Mouse (Mus musculus) 416B (cell line): ENCODE data around the gene Keap1.
A peak's percentile ranks its signal among the peaks of the same experiment; 100 is the strongest.
"Not testable (repeated sequence)": the region's sequence is repeated elsewhere in the genome, so short reads cannot be mapped to it uniquely, and the experiment has no call there.

Experiments used
- DNase-seq: peaks from one replicate; pipeline ENCODE4 v3.0.0; 2011; ENCODE audit warnings: low read depth

The Keap1 gene

DNA sequence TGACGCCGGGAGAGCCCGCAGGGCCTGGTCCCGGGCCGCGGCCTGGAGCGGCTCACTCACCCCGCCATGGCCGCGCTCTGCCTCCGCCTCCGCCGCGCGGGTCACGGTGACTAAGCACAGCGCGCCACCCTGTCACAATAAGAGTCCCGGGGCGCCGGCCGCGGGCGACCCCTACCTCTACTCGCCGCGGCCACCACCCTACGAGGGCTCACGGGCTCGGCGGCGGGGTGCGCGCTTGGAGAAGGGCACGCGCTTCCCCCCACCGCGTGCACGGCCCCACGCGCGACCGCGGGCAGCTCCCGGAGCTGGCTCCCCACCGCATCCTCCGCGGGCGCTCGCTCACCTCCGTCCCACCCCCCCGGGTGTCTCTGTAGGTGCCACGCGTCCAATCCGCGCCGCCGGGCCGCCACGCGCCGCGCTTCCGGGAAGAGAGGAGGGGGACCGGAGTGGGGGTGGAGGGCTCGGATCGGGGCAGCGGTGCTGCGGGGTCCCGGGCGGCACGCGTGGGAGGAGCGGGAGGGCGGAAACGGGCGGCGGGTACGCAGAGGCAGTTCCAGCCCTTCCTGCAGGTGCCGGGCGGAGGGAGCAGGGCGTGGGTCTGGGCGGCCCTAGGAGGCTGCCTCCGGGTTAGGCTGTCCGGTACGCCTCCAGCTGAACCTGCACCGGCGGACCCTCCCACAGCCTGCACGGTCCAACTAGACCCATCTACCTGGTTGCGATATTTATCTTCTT lies at the start of gene Keap1:
Gene Keap1 (minus strand): TSS at position 629 of the 732 bp plus-strand sequence.
- DNase-seq = peak; percentile 64

GRCm38 (mm10) chr9:21288404-21289336 lies 49.5 kb upstream of the Keap1 start:
- peak; percentile 75 for DNase-seq

DNA sequence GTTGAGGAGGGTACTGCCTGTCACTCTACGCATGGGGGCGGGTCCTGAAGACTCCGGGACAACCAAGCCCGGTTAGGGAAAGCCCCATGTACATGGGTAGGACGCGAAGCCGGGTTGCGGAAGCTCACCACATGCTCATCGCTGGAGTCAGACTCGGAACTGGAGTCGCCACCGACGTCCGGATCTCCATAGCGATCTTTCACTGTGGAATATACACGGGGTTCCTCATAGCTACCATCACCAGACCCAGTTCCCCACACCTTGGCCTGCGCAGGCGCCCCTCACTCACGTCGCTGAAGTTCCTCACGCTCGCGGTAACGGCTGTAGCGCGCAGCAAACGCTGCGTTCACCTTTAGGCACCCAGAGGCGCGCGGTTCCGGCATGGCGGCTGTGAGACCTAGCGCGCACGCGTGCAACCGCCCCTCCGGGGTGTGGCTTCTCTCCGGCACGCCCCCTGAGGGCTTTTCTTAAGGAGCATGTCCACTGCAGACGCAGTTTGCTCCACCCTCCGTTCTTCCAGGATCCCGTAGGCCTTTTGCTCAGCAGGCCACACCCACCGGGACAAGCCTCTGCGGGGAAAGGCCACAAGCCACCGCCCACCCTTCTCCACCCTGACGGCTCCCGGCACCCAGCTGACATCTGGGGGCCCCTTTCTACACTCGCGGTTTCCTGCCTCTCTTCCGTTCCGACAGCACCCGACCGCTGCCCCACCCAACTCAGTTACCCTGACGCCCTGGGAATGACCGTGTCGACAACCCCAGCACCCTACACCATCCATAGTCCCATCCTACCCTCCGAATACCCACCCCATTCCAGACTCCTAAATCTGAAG lies 48.6 kb upstream of the Keap1 start, which contains the start of gene Kri1:
Gene Kri1 (minus strand): TSS at position 399 of the 832 bp plus-strand sequence.
- peak; percentile 100 for DNase-seq

DNA sequence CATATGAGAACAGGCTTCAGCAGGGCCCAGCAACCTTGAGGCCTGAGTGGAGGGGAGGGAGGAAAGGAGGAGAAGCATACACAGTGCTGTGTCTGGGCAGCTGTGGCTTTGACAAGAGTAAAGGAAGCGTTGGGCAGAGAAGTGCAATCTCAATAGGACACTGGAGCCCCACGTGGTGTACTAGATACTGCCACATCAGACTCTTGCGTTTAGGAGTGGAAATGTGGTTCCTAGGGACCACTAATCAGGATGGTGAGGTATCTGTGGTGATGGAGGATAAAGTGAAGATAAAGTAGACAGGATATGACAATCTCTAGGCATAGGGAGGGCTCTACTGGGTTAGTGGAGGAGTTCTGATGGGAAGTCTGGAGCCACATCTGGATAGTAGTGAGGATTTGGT lies 47.6 kb upstream of the Keap1 start:
- DNase-seq = peak; percentile 92

GRCm38 (mm10) chr9:21283994-21284393 lies 44.8 kb upstream of the Keap1 start:
- no peak for DNase-seq

GRCm38 (mm10) chr9:21283591-21283990 lies 44.4 kb upstream of the Keap1 start:
- DNase-seq = no peak

GRCm38 (mm10) chr9:21277776-21278175 lies 38.6 kb upstream of the Keap1 start:
- DNase-seq = no peak

DNA sequence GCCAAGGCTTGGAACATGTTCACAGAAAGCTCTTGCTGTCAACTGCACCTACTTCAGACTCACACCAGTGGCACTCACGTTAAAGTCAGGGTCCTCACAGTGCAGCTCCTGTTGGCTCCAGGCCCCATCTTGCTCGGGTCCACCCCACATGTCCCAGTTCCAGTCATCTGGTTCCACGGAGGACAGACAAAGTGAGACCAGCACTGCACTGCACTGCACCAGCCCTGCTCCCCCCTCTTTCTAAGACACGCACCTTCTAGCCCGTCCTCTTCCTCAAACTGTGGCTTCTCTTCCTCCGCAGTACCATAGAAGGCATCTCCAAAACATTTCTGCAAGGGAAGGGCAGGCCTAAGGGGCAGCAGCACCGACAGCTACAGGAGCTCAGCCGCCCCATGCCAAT lies 37.1 kb upstream of the Keap1 start:
- no peak for DNase-seq

DNA sequence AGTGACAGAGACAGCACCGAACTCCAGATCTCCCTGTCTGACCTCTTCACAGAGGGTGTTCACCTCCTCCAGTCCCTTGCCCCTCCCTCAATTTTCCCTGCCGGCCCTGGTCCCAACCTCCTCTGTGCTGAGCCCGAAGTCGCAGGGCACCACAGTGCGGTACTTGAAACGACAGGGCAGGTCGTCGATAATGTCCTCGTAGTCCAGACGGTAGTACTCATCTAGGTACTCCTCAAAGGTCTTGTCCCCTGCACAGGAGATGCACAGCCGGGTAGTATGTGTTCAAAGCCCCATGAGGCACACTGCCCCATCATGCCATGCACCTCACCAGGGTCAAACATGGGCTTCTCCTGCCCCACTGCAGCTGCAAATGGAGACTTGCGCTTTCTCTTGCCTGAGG lies 36.6 kb upstream of the Keap1 start:
- no peak for DNase-seq

DNA sequence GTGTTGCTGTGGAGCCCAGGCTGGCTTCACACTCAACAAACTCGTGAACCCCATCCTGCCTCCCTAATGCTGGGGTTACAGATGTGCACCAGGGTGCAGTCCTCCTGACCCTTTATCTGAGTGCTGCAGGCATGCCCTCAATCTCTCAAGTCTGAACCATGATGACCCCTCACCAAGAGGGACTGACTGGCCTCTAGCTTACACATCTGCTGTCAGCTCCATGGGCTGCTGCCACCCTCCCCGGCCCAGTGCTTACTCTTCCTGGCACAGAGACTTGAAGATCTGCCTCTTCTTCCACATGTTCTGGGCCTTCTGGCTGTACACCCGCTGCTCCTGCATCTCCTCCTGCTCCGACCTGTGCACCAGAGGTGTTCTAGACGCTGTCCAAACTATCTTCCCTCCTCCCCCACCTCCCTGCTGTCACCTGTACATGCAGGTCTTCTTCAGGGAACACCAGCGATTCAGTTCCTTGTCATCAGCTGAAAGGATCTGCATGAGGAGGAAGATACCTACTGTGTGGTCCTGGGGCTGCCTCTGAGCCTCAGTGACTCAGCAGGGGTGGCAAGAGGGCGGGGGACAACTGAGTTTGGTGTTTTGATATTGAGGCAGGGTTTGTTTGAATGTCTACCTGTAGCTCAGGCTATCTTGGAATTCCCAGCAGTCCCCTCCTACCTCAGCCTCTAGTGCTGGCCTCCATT lies 36.0 kb upstream of the Keap1 start:
- no peak for DNase-seq

DNA sequence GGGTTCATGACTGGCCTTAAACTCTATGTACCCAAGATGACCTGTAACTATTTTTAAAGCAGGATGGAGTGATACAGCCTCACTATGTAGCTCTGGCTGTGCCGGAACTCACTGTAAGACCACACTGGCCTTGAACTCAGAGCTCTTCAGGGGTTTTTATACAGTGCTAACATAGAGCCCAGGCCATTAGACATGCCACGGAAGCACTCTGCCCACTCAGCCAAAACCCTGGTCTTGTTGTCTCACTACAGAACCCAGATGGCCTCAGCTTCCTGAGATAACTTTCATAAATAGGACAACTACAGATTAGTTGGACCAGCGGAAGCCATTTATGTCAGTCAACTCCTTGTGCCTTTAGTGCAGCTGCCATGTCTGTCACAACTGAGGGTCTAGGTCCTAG lies 35.2 kb upstream of the Keap1 start:
- no peak for DNase-seq

DNA sequence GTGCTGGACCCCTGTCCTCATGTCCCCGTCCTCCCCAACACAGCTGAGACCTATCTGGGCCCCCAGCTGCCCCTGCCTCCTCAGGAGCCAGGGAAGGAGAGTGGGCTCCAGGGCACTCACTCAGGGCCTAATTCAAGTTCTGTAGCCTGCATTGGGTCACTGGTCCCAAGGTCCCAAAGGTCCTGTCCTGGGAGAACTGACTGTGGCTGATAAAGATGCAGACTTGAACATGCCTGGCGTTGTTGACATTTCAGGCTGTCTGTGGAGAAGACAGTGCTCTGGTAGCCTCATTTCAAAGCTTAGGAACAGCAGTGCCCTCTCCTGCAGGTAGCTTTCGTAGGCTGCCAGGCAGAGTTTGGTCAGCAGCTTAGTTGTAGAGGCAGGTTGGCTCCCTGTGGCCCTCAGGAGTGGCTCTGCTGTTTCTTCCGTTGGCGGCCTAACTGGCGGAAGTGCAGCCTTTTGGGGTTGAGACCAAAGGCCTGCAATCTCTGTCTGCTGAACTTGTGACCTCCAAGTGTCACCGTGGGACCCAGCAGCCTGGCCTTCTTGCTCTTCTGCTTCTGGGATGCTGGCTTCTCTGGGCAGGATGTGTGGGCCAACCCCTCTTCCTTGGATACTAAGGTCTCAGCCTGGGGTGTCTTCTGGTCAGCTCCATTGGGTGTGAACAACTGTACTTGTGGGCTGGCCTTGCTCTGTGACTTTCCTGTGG lies 34.5 kb upstream of the Keap1 start:
- DNase-seq = no peak

DNA sequence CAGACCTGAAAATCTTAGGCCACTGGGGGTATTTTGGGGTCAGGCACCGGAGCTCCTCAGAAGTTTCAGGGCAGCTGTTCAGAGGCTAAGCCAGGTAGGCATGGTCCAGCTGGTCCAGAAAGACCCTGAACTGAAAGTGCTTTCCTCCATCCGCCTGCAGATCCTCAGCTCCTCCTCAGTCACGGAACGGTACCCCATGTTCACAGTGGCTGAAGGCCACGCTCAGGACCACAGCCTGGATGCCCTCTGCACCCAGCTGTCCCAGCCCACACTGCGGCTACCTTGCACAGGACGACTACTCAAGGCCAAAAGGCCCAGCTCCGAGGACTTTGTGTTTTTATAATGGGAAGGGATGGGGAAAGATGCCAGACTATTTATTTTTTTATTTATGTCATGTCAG lies 33.9 kb upstream of the Keap1 start:
- DNase-seq = no peak

DNA sequence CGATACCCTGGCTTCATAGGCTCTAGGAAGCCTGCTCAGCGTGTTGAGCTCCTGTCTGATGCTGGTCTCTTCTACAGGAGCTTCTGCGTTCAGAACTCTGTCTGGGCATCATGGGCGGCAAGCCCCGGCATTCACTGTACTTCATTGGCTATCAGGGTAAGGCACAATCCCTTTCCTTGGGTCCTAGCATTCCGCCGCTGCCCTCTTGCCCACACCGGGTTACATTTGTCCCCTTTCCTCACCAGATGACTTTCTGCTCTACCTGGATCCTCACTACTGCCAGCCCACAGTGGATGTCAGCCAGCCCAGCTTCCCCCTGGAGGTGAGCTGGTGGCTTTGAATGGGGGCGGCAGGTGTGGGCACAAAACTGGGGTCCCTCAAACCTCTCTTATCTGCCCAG lies 33.2 kb upstream of the Keap1 start:
- no peak for DNase-seq

GRCm38 (mm10) chr9:21269590-21269989 lies 30.4 kb upstream of the Keap1 start:
- DNase-seq = not testable (repeated sequence)

DNA sequence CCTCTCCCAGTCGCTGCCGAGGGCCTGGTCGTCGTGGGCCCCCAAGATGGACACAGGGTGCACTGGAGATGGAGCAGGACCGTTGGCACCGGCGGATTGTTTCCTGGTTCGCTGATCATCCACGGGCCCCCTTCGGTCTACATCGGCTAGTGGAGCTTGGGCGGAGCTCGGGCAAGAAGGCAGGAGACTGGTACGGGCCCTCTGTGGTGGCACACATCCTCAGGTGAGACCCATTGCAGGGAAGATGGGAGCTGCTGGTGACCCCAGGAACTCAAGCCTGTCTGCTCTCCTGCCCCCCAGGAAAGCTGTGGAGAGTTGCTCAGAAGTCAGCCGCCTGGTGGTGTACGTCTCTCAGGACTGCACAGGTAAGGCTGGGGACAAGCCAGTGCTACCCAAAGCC lies 29.1 kb upstream of the Keap1 start:
- DNase-seq = no peak

DNA sequence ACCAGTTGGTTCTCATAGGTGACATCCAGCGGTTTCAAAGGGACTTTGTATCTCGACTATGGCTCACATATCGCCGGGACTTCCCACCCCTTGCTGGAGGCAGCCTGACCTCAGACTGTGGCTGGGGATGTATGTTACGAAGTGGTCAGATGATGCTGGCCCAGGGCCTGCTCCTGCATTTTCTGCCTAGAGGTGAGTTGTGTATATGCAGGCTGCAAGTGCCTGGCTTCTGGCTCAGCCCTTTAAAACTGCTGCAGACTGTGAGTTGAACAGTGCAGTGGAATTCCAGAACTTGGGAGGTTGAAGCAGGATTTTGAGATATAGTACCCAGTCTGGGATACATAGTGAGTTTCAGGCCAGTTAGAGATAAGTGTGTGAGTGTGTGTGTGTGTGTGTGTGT lies 27.7 kb upstream of the Keap1 start:
- no peak for DNase-seq

DNA sequence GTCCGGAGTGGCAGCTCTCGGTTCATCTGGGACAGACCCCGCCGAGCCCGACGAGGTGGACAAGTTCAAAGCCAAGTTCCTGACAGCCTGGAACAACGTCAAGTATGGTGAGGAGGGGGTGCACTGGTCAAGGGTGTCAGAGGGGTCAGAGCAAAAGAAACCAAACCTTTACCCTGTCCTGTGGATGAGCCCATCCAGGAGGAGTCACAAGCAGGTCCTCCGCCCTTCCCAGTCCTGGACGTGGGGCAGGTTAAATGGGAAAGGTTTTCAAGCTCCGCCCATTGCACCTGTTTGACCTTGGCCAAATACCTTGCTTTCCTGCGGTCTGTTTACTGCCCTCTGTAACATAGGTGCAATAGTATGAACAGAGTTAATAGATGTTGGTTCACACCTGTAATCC lies 26.4 kb upstream of the Keap1 start:
- no peak for DNase-seq

GRCm38 (mm10) chr9:21265000-21265561 lies 25.9 kb upstream of the Keap1 start, which contains the start of gene Atg4d:
Atg4d (plus strand) TSS chr9:21265293.
- peak; percentile 99 for DNase-seq

GRCm38 (mm10) chr9:21264272-21264999 lies 25.3 kb upstream of the Keap1 start:
- DNase-seq = no peak
